Mouse (Mus musculus): ENCODE measurements at regions not wholly inside any gene's neighbourhood (a gene's known extent, or its start where the extent isn't known, plus 50 kb on each side); places are given as distances from the start of the nearest gene placed in this dataset.
A peak's percentile ranks its signal among the peaks of the same experiment; 100 is the strongest.

- ATAC-seq (ENCODE audit: insufficient number of reproducible peaks, low FRiP score, low TSS enrichment) = no peak
Observed at GRCm38 (mm10) chr1:132820136-132820535, 59.9 kb upstream of the Lrrn2 start.

DNA sequence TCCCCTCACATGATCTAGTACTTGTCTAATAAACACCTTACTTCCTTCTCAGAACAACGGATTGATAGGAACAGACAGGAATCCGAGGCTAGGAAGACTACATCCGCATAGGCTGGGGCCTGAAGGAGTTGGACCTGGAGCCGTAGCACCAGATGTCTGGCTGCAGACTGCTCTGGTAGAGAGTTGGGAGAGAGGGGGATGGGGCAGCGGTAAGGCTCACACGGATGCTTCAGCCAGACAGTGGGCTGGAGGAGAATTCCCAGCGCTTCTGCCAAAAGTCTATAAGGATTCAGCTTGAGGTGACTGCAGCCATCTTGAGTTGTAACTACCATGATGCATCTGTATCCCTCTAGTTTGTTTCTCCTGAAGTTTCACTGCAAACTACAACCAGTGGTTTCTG, 61.8 kb upstream of the Lrrn2 start:
- ATAC-seq (ENCODE audit: insufficient number of reproducible peaks, low FRiP score, low TSS enrichment) = no peak

GRCm38 (mm10) chr1:132817366-132817765, 62.7 kb upstream of the Lrrn2 start:
- ATAC-seq (ENCODE audit: insufficient number of reproducible peaks, low FRiP score, low TSS enrichment) = no peak; the same call in 1 of the 2 replicates

DNA sequence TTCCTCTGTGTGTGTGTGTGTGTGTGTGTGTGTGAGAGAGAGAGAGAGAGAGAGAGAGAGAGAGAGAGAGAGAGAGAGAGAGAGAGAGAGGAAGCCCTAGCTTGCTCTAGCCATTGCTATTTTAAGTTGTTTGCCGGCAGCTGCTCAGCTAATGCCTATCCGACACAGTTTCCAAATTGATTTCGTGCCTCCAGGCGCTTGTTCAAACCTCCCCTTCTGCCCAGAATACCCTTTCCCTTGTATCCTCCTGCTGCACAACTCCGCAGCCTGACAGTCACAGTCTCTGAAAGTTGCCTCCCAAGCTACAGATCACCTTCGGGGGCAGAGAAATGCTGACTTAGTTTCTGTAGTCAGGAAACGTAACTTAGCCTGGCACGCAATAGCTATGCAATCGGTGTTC, 63.9 kb upstream of the Nfasc start:
- no peak for ATAC-seq (ENCODE audit: insufficient number of reproducible peaks, low FRiP score, low TSS enrichment)

DNA sequence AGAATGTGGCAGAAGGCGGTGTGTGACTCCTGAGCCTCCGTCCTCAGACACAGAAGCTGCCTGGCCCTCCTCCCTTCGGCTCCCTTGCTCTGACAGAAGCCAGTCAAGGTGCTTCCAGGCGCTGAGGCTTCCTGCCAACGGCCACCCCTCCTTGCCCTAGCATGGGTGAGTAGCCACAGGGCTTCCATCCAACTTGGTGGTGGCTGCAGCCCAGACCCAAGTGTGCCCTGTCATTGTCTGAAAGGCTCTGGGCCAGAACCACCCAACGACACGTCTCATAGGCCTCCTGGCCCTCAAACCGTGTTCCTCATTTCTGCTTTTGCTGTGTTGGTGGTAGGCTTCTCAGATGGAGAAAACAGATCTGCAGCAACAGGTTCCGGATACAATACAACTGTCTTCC, 62.2 kb upstream of the Nfasc start:
- 0 out of 2 replicates have a peak, but pooled peaks have one; percentile 40 for ATAC-seq (ENCODE audit: insufficient number of reproducible peaks, low FRiP score, low TSS enrichment)

GRCm38 (mm10) chr1:132802380-132802779, 60.8 kb upstream of the Nfasc start:
- peak; percentile 40; the same call in 1 of the 2 replicates for ATAC-seq (ENCODE audit: insufficient number of reproducible peaks, low FRiP score, low TSS enrichment)

DNA sequence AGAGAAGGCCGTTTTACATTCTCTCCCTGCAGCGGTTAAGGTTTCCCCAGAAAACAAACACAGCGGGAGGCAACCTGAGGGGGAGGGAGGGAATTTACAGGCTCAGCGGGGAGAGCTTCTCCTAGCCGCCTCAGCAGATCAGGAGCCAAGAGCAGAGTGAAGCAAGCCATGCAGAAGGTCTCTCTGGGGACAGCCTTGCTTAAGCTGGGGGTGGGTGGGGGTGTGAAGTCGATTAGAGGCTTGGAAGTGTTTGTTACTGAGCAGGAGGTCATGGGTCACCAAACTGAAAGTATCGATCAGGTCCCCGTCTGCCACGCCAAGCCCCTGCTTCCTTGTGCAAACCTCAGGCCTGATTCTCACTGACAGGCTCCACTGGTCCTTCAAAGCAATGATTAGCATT, 58.7 kb upstream of the Nfasc start:
- no peak for ATAC-seq (ENCODE audit: insufficient number of reproducible peaks, low FRiP score, low TSS enrichment)

DNA sequence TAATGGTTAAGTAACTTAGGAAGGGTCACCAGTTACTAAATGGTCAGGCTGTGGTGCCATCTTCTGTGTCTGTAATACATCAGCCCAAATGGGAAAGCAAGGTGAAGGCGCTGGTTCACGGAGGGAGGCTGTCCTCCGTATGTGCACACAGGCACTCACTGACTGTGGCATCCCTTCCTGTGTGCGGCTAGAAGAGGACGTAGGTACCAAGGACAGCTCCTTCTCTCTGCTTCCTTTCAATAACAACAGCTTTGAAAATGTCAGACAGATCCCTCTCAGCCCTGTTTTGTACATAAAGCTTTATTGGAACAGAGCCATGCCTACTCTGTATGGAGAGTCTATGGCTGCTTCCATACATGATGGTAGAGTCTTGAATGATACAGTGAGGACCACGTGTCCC, 57.7 kb upstream of the Nfasc start:
- no peak for ATAC-seq (ENCODE audit: insufficient number of reproducible peaks, low FRiP score, low TSS enrichment)

GRCm38 (mm10) chr1:132794462-132794861, 52.9 kb upstream of the Nfasc start:
- ATAC-seq (ENCODE audit: insufficient number of reproducible peaks, low FRiP score, low TSS enrichment) = no peak

Data from cerebellum, adult (tissue).